Mouse (Mus musculus): ENCODE measurements around the gene Paf1.

DNA sequence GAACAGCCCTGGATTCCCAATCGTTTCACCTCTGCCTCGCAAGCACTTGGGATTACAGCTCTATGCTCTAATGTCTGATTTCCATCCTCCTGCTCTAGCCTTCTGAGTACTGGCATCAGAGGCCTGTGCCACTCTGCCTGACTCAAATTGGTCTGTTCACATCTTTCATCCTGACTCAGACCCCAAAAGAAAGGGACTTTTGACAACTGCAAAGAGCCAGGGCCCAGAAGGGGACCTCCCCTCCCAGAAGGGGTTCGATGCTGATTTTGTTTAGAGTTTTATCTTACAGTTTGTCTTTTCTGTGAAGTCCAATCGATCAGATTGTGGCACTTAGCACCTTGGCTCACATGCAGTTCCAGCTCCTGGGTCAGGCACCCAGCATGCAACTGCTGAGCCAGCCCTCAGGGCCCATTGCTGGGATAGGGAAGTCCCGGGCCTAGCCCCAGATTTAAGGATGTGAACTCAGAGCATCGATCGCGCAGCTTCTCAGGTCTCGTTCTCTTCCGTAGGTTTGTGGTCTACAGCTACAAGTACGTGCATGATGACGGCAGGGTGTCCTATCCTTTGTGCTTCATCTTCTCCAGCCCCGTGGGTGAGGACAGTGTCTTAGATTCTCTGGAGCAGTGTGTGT lies 51.7 kb downstream of the Paf1 start:
- TF ChIP-seq CTCF (IDR thresholded peaks at IDR 0.05; ENCODE audit: borderline replicate concordance, insufficient read depth, low read depth, low read length) (no peak), POLR2A (IDR thresholded peaks at IDR 0.05; ENCODE audit: borderline replicate concordance, insufficient read depth, low read length) (no peak)

All from cerebellum, adult 2 months (tissue).